Mouse (Mus musculus) kidney, adult 9 months (tissue): ENCODE data around the gene Gm9817.
"Not testable (repeated sequence)": the region's sequence is repeated elsewhere in the genome, so short reads cannot be mapped to it uniquely, and the experiment has no call there.

Experiments
- DNase-seq: peaks from one replicate; pipeline ENCODE4 v3.0.0; 2022

The Gm9817 gene

GRCm38 (mm10) chr13:45078392-45078791 is at the start of gene Gm9817:
Gm9817 (plus strand) TSS chr13:45078692.
- not testable (repeated sequence) for DNase-seq

- no peak for DNase-seq
Measured at GRCm38 (mm10) chr13:45029791-45030190, 48.7 kb upstream of the Gm9817 start.

- DNase-seq = peak; percentile 87
Measured at GRCm38 (mm10) chr13:45030830-45031229, 47.7 kb upstream of the Gm9817 start.

- no peak for DNase-seq
Measured at GRCm38 (mm10) chr13:45031314-45031713, 47.2 kb upstream of the Gm9817 start.

GRCm38 (mm10) chr13:45031748-45032147 is 46.7 kb upstream of the Gm9817 start:
- DNase-seq = no peak

GRCm38 (mm10) chr13:45032484-45032883 is 46.0 kb upstream of the Gm9817 start:
- DNase-seq = no peak

- DNase-seq = no peak
Measured at GRCm38 (mm10) chr13:45033360-45033759, 45.1 kb upstream of the Gm9817 start.

- DNase-seq = no peak
Measured at GRCm38 (mm10) chr13:45034759-45035158, 43.7 kb upstream of the Gm9817 start.

GRCm38 (mm10) chr13:45036417-45036816 is 42.1 kb upstream of the Gm9817 start:
- DNase-seq = no peak

- DNase-seq = no peak
Measured at GRCm38 (mm10) chr13:45040195-45040594, 38.3 kb upstream of the Gm9817 start.

GRCm38 (mm10) chr13:45040741-45041140 is 37.8 kb upstream of the Gm9817 start:
- no peak for DNase-seq

GRCm38 (mm10) chr13:45043466-45043865 is 35.0 kb upstream of the Gm9817 start:
- no peak for DNase-seq

- DNase-seq = no peak
Measured at GRCm38 (mm10) chr13:45049261-45050020, 29.1 kb upstream of the Gm9817 start.

- DNase-seq = no peak
Measured at GRCm38 (mm10) chr13:45052805-45053204, 25.7 kb upstream of the Gm9817 start.

- DNase-seq = no peak
Measured at GRCm38 (mm10) chr13:45053843-45054242, 24.6 kb upstream of the Gm9817 start.

GRCm38 (mm10) chr13:45059206-45059605 is 19.3 kb upstream of the Gm9817 start:
- DNase-seq = no peak

- DNase-seq = no peak
Measured at GRCm38 (mm10) chr13:45063146-45063545, 15.3 kb upstream of the Gm9817 start.

GRCm38 (mm10) chr13:45064951-45065350 is 13.5 kb upstream of the Gm9817 start:
- no peak for DNase-seq

- no peak for DNase-seq
Measured at GRCm38 (mm10) chr13:45070366-45070765, 8.1 kb upstream of the Gm9817 start.

- DNase-seq = no peak
Measured at GRCm38 (mm10) chr13:45075012-45075411, 3.5 kb upstream of the Gm9817 start.

- DNase-seq = no peak
Measured at GRCm38 (mm10) chr13:45075715-45076114, 2.8 kb upstream of the Gm9817 start.

GRCm38 (mm10) chr13:45080771-45081170 is 2.3 kb downstream of the Gm9817 start:
- DNase-seq = no peak

- peak; percentile 89 for DNase-seq
Measured at GRCm38 (mm10) chr13:45083696-45084095, 5.2 kb downstream of the Gm9817 start.

- peak; percentile 91 for DNase-seq
Measured at GRCm38 (mm10) chr13:45088796-45089221, 10.3 kb downstream of the Gm9817 start.

- DNase-seq = no peak
Measured at GRCm38 (mm10) chr13:45089846-45090245, 11.4 kb downstream of the Gm9817 start.
